ENCODE assay signal across 27 mouse cellular contexts in genomic region chr11:56193426-56193825, GRCm38 (mm10).
"Had no signal": no experiment of that assay in that cellular context is flagged by ENCODE, and none has a peak within 500 bp of the region (broad histone marks: within the 10 kb centered on the region; RNA-seq: fewer than 3 reads in every experiment).

No protein-coding gene starts in this region.

- H3K4me3 ChIP-seq: embryonic facial prominence, embryonic 10.5 days; embryonic facial prominence, embryonic 12.5 days; embryonic facial prominence, embryonic 13.5 days; embryonic facial prominence, embryonic 15.5 days; erythroblast, embryonic 14.5 days; forebrain, embryonic 10.5 days; forebrain, embryonic 12.5 days; forebrain, embryonic 13.5 days; forebrain, embryonic 15.5 days; gastrocnemius, adult 2 months; heart, adult 2 months had no signal

- H3K4me1 ChIP-seq: embryonic facial prominence, embryonic 10.5 days; embryonic facial prominence, embryonic 12.5 days; embryonic facial prominence, embryonic 13.5 days; embryonic facial prominence, embryonic 15.5 days; forebrain, embryonic 10.5 days; forebrain, embryonic 12.5 days; forebrain, embryonic 13.5 days; forebrain, embryonic 15.5 days had no signal

- H3K4me2 ChIP-seq: embryonic facial prominence, embryonic 12.5 days; embryonic facial prominence, embryonic 13.5 days; embryonic facial prominence, embryonic 15.5 days; forebrain, embryonic 12.5 days; forebrain, embryonic 13.5 days; forebrain, embryonic 15.5 days had no signal

- H3K27me3 ChIP-seq: embryonic facial prominence, embryonic 12.5 days; embryonic facial prominence, embryonic 13.5 days; embryonic facial prominence, embryonic 15.5 days; forebrain, embryonic 12.5 days; forebrain, embryonic 13.5 days; forebrain, embryonic 15.5 days had no signal

- H3K9ac ChIP-seq: embryonic facial prominence, embryonic 12.5 days; embryonic facial prominence, embryonic 13.5 days; embryonic facial prominence, embryonic 15.5 days; forebrain, embryonic 12.5 days; forebrain, embryonic 13.5 days; forebrain, embryonic 15.5 days; forebrain, postnatal 0 days had no signal

- H3K36me3 ChIP-seq: embryonic facial prominence, embryonic 10.5 days; embryonic facial prominence, embryonic 12.5 days; embryonic facial prominence, embryonic 13.5 days; embryonic facial prominence, embryonic 15.5 days; forebrain, embryonic 10.5 days; forebrain, embryonic 12.5 days; forebrain, embryonic 15.5 days had no signal

- H3K9me3 ChIP-seq: embryonic facial prominence, embryonic 10.5 days; embryonic facial prominence, embryonic 12.5 days; embryonic facial prominence, embryonic 13.5 days; embryonic facial prominence, embryonic 15.5 days; forebrain, embryonic 10.5 days; forebrain, embryonic 12.5 days; forebrain, embryonic 13.5 days; forebrain, embryonic 15.5 days had no signal

- DNase-seq: cerebellum, adult 8-10 months; cerebellum, adult 9-10 months; cerebellum, adult 9-11 months; cerebellum, postnatal 10 days; cerebellum, postnatal 14 days; cerebellum, postnatal 25 days; cerebellum, postnatal 36 days; embryo, embryonic 11 days; forebrain, postnatal 0 days; gastrocnemius, adult 2 months; gastrocnemius, postnatal 10 days; gastrocnemius, postnatal 14 days; gastrocnemius, postnatal 25 days; gastrocnemius, postnatal 36 days; heart, adult 18-20 months; heart, adult 2 months had no signal

- ATAC-seq: forebrain, embryonic 13.5 days; forebrain, embryonic 14.5 days; forebrain, embryonic 15.5 days; forebrain, embryonic 16.5 days; forebrain, postnatal 0 days had no signal

- H3K27ac ChIP-seq: embryonic facial prominence, embryonic 10.5 days; embryonic facial prominence, embryonic 12.5 days; embryonic facial prominence, embryonic 13.5 days; embryonic facial prominence, embryonic 15.5 days; forebrain, embryonic 10.5 days; forebrain, embryonic 12.5 days; forebrain, embryonic 13.5 days; forebrain, embryonic 15.5 days; gastrocnemius, adult 2 months; heart, adult 2 months had no signal
